Mouse (Mus musculus) C2C12 (cell line): Measurements from ENCODE around the gene Mboat2. TPM values are rescaled to one million over a fixed set of nuclear protein-coding genes. Genes with fewer than 3 reads are reported as not detected.

Experiments used
- H3K27me3 ChIP-seq: one replicate; pipeline ENCODE4 v1.6.1; 2011; ENCODE audit not compliant: control insufficient read depth, insufficient read depth, insufficient read length
- H3K36me3 ChIP-seq: one replicate; pipeline ENCODE4 v1.6.1; 2011; ENCODE audit not compliant: control insufficient read depth, insufficient read depth
- H3K4me3 ChIP-seq: one replicate; pipeline ENCODE4 v1.5.1; 2011; ENCODE audit warnings: mild to moderate bottlenecking, control low read depth; ENCODE audit not compliant: poor library complexity, insufficient read depth, severe bottlenecking
- H3K79me2 ChIP-seq: one replicate; pipeline ENCODE4 v1.6.1; 2011; ENCODE audit not compliant: control insufficient read depth, insufficient read depth
- H3K79me3 ChIP-seq: one replicate; pipeline ENCODE4 v1.6.1; 2011; ENCODE audit warnings: low read depth, control low read depth
- H3ac ChIP-seq: one replicate; pipeline ENCODE3; 2011; ENCODE audit warnings: low read depth; ENCODE audit not compliant: control insufficient read depth, insufficient read length
- CEBPB ChIP-seq: IDR thresholded peaks from one replicate; pipeline ENCODE4 v1.6.1; 2011; ENCODE audit warnings: low read depth, mild to moderate bottlenecking, control low read depth, moderate library complexity
- CTCF ChIP-seq: IDR thresholded peaks from one replicate; pipeline ENCODE4 v1.5.1; 2011; ENCODE audit not compliant: control insufficient read depth, insufficient read depth, insufficient read length
- MAX ChIP-seq: IDR thresholded peaks from one replicate; pipeline ENCODE4 v1.6.1; 2011; ENCODE audit warnings: mild to moderate bottlenecking, control low read depth
- MYOD1 ChIP-seq: IDR thresholded peaks from one replicate; pipeline ENCODE4 v1.6.1; 2011; ENCODE audit warnings: low read depth; ENCODE audit not compliant: control insufficient read depth, insufficient read length
- polyA plus RNA-seq: library from polyadenylated mRNA; unstranded; fragments of >200 nt; fragmentation: generic; extraction: Trizol; gene quantifications from one replicate; pipeline ENCODE4 v1.2.1, GENCODE M21; 2012; ENCODE audit warnings: missing spikeins

The Mboat2 gene
- polyA plus RNA-seq, 1 experiment = 3.7 TPM

DNA sequence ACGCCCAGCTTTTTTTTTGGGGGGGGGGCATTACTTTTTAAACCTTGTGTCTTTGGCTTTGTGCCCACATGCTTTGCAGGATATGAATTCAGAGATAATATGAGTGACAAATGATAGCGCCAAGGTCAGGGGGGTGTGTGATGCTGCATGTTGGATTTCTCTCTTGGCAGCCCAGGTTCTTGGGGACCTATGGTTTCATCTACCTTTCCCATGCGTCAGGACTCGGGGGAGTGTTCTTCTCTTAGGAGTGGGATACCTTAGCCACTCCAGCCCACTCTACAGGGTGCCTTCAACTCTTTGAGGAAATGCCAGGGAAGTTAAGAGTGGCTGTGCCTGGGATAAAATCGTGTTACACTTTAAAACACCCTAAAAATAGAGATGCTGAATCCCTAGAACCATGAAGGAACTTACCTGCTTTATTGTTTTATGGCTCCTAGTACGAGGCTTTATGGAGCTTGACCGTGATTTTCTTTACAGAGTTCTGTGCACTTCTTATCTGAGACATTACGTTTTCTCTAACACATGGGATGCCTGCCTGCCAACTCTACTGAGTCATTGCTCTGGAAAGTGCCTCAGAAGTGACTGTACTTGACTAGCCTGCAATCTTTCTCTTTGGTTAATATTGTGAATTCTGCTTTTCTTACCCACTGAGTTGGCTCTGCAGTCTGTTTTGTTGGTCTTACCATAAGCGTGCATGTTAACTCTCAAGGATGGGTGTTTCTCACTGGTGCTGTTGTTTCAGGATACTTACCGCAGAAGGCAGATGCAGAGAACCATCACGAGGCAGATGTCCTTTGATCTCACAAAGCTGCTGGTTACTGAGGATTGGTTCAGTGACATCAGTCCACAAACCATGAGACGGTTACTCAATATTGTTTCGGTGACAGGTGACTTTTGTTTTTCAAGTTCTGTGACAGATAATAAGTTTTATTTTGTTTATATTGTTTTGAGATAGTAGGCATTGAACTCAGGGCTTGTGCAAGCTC, 182.2 kb downstream of the Mboat2 start:
- H3K4me3 ChIP-seq = no peak overlapping the region
- H3K27me3 ChIP-seq = no peaks in the 10 kb centered on the region
- TF ChIP-seq MAX (no peak), MYOD1 (no peak), CEBPB (no peak), CTCF (no peak)
- H3K79me2 ChIP-seq = no peaks in the 10 kb centered on the region
- no peaks in the 10 kb centered on the region for H3K79me3 ChIP-seq
- H3ac ChIP-seq = no peak overlapping the region
- peaks cover 50% of the 10 kb centered on the region for H3K36me3 ChIP-seq

Other genes with a start within 250 kb of the Mboat2 start
- gene Klf11, start 179.6 kb upstream of the Mboat2 start, polyA plus RNA-seq = 3.9 TPM
- gene Cys1, start 149.1 kb upstream of the Mboat2 start, polyA plus RNA-seq = 0.36 TPM
- gene Rrm2, start 122.6 kb upstream of the Mboat2 start, polyA plus RNA-seq = 437 TPM
- gene Kidins220, start 144.0 kb downstream of the Mboat2 start, polyA plus RNA-seq = 8.9 TPM